Mouse (Mus musculus) G1E (cell line): Measurements from ENCODE around the gene Stoml1.

ENCODE experiments used
- CTCF ChIP-seq: IDR thresholded peaks from 2 replicates; pipeline ENCODE4 v1.5.1; 2012; ENCODE audit warnings: low read depth, low read length, inconsistent platforms, mixed read lengths
- GATA1 ChIP-seq: IDR thresholded peaks from 2 replicates; pipeline ENCODE4 v1.6.1; 2012; ENCODE audit warnings: borderline replicate concordance, low read length, inconsistent platforms, mixed read lengths
- GATA2 ChIP-seq: IDR thresholded peaks from 2 replicates; pipeline ENCODE4 v1.6.1; 2012; ENCODE audit warnings: low read depth, low read length, inconsistent platforms, borderline replicate concordance
- POLR2AphosphoS5 ChIP-seq: IDR thresholded peaks from 2 replicates; pipeline ENCODE4 v1.6.1; 2012; ENCODE audit warnings: low read depth, low read length, inconsistent platforms; ENCODE audit not compliant: insufficient replicate concordance
- TAL1 ChIP-seq: conservative IDR thresholded peaks from 2 replicates; pipeline ENCODE4 v1.6.1; 2012; ENCODE audit warnings: low read depth, low read length, inconsistent platforms, mixed read lengths

DNA sequence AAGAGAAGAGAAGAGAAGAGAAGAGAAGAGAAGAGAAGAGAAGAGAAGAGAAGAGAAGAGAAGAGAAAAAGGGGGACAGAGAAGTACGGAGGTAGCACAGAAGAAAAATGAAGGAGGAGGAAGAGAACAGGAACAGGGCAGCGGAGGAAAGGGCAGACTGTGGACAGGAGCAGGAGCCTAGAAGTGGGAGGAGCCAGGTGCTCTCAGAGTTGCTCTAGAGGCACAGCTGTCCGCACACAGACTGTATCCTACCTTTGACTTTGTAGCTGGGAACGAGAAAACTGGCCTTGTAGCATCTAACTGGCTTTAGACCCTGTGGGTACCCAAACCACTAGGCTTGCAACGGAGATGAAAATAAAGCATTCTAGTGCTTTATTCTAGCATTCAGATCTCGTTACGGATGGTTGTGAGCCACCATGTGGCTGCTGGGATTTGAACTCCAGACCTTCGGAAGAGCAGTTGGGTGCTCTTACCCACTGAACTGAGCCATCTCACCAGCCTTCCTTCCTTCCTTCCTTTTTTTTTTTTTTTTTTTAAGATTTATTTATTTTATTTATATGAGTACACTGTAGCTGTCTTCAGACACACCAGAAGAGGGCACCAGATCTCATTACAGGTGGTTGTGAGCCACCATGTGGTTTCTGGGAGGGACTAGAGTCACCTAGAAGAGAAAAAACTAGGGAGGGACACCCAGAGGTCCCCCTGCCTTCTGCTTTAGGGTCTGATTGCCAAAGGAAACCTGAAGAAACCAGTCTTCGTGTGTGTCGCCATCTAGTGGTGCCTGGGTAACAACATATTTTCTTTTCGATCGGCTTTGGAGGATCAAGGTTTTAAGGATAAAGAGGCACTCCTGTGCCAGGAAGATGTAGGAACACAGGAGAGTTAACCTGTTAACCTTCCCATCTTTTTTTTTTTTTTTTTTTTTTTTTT, 15.7 kb downstream of the Stoml1 start:
- TF ChIP-seq CTCF (peak; percentile 64), GATA1 (no peak), TAL1 (no peak), POLR2AphosphoS5 (no peak), GATA2 (no peak)
